Mouse (Mus musculus): ENCODE results near the gene Tapbp. TPM values are rescaled to one million over a fixed set of nuclear protein-coding genes. Genes with fewer than 3 reads are reported as not detected.
"Not testable (repeated sequence)": the region's sequence is repeated elsewhere in the genome, so short reads cannot be mapped to it uniquely, and the experiment has no call there.

Gene Tapbp
- 45.3 and 47.9 TPM in 2 replicates for polyA plus RNA-seq (2014; fragmentation: Nextera tagmentation; extraction: Ambion mirVana)

DNA sequence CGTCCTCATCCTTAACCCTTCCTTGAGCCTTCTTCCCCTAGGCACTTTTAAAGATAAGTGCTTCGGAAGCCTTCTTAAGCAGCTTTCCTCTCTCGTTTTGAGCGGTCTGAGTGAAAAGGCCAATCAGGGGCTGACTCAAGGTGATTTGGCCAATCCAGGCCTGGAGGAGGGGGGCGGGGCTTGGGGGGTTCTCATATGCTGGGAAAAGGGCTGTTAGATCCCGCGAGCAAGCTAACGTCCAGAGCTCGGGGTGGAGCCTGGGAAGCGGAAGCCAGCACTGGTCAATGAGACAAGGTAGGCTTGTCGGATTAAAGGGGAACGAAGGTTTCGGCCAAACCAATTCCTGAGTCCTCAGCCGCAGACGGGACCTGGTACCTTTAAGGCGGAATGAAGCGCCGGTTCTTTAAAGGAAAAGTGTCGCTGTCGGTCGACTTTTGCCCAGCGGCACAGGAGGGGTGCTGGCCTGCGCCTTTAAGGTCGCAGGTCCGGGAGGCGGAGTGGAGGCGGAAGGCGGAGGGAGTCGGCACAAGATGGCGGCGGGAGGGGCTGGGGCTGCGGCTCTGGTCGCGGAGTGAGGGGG, at the start of gene Tapbp, which contains the start of gene Zbtb22:
Gene Tapbp, plus strand, starts transcription at position 229 of the 580 bp plus-strand sequence.
Gene Zbtb22, plus strand, starts transcription at position 234 of the 580 bp plus-strand sequence.
- Histone ChIP-seq H3K27ac (ENCODE audit: low read length) (peak within 1 kb of the TSS; percentile 81), H3K4me2 (replicated peaks; ENCODE audit: low read depth, low read length) (peak within 1 kb of the TSS; percentile 42), H3K4me3 (ENCODE audit: low read depth, low read length) (peak within 1 kb of the TSS; percentile 48), H3K4me1 (ENCODE audit: control insufficient read depth, insufficient read depth, low read length) (peaks cover 18% of the 10 kb centered on the region), H3K36me3 (ENCODE audit: control insufficient read depth, insufficient read depth, low read length) (peaks cover 37% of the 10 kb centered on the region), H3K9me3 (ENCODE audit: control insufficient read depth, low read depth, low read length) (no peaks in the 10 kb centered on the region), H3K9ac (replicated peaks; ENCODE audit: low read depth, low read length) (peak within 1 kb of the TSS; percentile 11; the same call in 1 of the 2 replicates), H3K27me3 (ENCODE audit: control insufficient read depth, insufficient read depth, low read length) (no peaks in the 10 kb centered on the region)
- under 1% methylated on average over 34 of the region's 34 CpGs for WGBS
- peak; percentile 91 for ATAC-seq (ENCODE audit: insufficient number of reproducible peaks, insufficient read depth, low FRiP score, low read depth)

DNA sequence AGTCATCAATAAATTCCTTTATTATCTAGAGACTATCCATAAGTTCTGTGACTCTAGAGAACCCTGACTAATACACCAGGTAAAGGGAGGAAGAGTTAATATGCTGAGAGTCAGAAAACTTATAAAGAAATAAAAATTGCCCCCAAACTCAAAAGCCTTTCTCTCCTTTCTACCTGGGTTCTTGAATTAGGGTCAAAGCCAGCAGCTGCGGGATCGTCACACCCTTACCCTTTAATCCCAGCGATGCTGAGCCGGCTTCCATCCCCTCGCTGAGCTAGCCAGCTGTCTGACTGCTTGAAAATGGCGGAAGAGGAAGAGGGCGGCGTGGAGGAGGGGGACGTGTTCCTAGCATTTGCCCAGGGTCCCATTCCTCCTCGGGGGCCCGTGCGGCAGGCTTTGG, 42.2 kb upstream of the Tapbp start, which contains the start of gene Gm7029:
Gene Gm7029, plus strand, starts transcription at position 301 of the 400 bp plus-strand sequence.
- WGBS: 87% methylated on average over 4 of the region's 12 CpGs
- H3K9ac ChIP-seq (replicated peaks; ENCODE audit: low read depth, low read length); H3K4me3 ChIP-seq (ENCODE audit: low read depth, low read length); H3K27me3 ChIP-seq (ENCODE audit: control insufficient read depth, insufficient read depth, low read length); H3K36me3 ChIP-seq (ENCODE audit: control insufficient read depth, insufficient read depth, low read length); H3K4me2 ChIP-seq (replicated peaks; ENCODE audit: low read depth, low read length); H3K9me3 ChIP-seq (ENCODE audit: control insufficient read depth, low read depth, low read length); H3K27ac ChIP-seq (ENCODE audit: low read length); ATAC-seq (ENCODE audit: insufficient number of reproducible peaks, insufficient read depth, low FRiP score, low read depth); H3K4me1 ChIP-seq (ENCODE audit: control insufficient read depth, insufficient read depth, low read length): not testable (repeated sequence)

DNA sequence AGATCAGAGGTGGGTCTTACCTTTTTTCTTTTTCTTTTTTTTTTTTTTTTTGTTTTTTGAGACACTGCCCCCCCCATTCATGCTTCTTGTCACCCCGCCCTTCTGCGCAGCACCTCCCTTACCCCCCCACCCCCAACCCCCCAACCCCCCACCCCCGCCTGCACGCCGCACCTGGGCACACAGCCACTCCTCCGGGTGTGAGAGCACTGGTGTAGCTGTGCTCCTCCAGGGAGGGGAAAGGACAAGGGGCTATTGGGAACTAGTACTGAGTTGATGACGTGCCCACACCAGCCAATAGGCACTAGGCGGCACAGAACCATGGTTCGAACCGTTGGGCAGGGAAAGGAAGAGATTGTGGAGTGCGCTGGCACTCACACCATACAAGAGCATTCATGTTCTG, 41.3 kb upstream of the Tapbp start:
- Histone ChIP-seq H3K27me3 (ENCODE audit: control insufficient read depth, insufficient read depth, low read length) (no peaks in the 10 kb centered on the region), H3K4me3 (ENCODE audit: low read depth, low read length) (no peak overlapping the region), H3K4me2 (replicated peaks; ENCODE audit: low read depth, low read length) (no peak overlapping the region), H3K9me3 (ENCODE audit: control insufficient read depth, low read depth, low read length) (no peaks in the 10 kb centered on the region), H3K9ac (replicated peaks; ENCODE audit: low read depth, low read length) (no peak overlapping the region), H3K36me3 (ENCODE audit: control insufficient read depth, insufficient read depth, low read length) (peaks cover 8% of the 10 kb centered on the region; the same call in 1 of the 2 replicates), H3K4me1 (ENCODE audit: control insufficient read depth, insufficient read depth, low read length) (no peaks in the 10 kb centered on the region), H3K27ac (ENCODE audit: low read length) (no peak overlapping the region)
- 89% methylated on average over 11 of the region's 11 CpGs for WGBS
- ATAC-seq (ENCODE audit: insufficient number of reproducible peaks, insufficient read depth, low FRiP score, low read depth): no peak

DNA sequence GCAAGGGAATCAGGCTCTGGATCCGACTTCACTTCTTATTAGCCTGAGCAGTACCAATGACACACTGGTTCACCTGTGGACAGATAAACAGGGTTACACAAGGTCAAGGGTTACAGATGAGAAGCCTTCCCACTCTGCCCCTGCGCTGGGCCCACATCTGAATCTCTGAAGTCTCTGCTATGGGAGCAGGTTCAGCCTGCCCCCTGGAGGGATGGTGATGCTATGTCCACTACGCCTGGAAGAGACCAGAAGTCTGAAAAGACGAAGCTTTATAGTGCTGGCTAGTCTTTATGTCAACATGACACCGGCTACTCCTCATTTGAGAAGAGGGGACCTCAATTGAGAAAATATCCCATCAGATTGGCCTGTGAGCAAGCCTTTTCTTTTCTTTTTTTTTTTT, 39.9 kb upstream of the Tapbp start:
- H3K9ac ChIP-seq (replicated peaks; ENCODE audit: low read depth, low read length); H3K4me1 ChIP-seq (ENCODE audit: control insufficient read depth, insufficient read depth, low read length); H3K4me3 ChIP-seq (ENCODE audit: low read depth, low read length); H3K4me2 ChIP-seq (replicated peaks; ENCODE audit: low read depth, low read length); H3K27me3 ChIP-seq (ENCODE audit: control insufficient read depth, insufficient read depth, low read length); ATAC-seq (ENCODE audit: insufficient number of reproducible peaks, insufficient read depth, low FRiP score, low read depth); H3K27ac ChIP-seq (ENCODE audit: low read length); H3K9me3 ChIP-seq (ENCODE audit: control insufficient read depth, low read depth, low read length): not testable (repeated sequence)
- WGBS: 79% methylated on average over 5 of the region's 5 CpGs
- peaks cover 12% of the 10 kb centered on the region; the same call in 1 of the 2 replicates for H3K36me3 ChIP-seq (ENCODE audit: control insufficient read depth, insufficient read depth, low read length)

- H3K4me2 ChIP-seq (replicated peaks; ENCODE audit: low read depth, low read length); H3K27me3 ChIP-seq (ENCODE audit: control insufficient read depth, insufficient read depth, low read length); H3K9ac ChIP-seq (replicated peaks; ENCODE audit: low read depth, low read length); H3K4me1 ChIP-seq (ENCODE audit: control insufficient read depth, insufficient read depth, low read length); ATAC-seq (ENCODE audit: insufficient number of reproducible peaks, insufficient read depth, low FRiP score, low read depth); H3K4me3 ChIP-seq (ENCODE audit: low read depth, low read length); H3K9me3 ChIP-seq (ENCODE audit: control insufficient read depth, low read depth, low read length); H3K27ac ChIP-seq (ENCODE audit: low read length): not testable (repeated sequence)
- 96% methylated on average over 8 of the region's 11 CpGs for whole genome bisulfite sequencing
- peaks cover 23% of the 10 kb centered on the region for H3K36me3 ChIP-seq (ENCODE audit: control insufficient read depth, insufficient read depth, low read length)
Measured at GRCm38 (mm10) chr17:33884320-33884719, 31.4 kb upstream of the Tapbp start.

DNA sequence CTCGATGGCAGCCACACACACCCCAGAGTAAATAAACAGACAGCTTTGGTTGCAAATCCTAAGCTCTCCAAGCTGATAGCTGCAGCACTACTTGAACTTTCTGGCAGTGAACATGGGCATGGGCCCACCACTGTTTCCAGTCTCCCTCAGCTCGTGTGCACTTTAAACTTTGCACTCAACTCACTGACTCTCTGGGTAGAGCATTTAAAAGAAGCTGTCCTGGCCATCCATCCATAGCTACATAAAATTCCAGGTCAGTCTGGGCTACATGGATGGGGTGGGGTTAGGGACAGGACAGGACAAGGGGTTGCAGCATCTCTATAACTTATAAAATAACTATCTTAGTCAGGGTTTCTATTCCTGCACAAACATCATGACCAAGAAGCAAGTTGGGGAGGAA, 27.9 kb upstream of the Tapbp start:
- WGBS: 40% methylated on average over 2 of the region's 2 CpGs
- H3K4me2 ChIP-seq (replicated peaks; ENCODE audit: low read depth, low read length); H3K9me3 ChIP-seq (ENCODE audit: control insufficient read depth, low read depth, low read length); H3K9ac ChIP-seq (replicated peaks; ENCODE audit: low read depth, low read length); H3K4me3 ChIP-seq (ENCODE audit: low read depth, low read length); H3K27me3 ChIP-seq (ENCODE audit: control insufficient read depth, insufficient read depth, low read length); H3K4me1 ChIP-seq (ENCODE audit: control insufficient read depth, insufficient read depth, low read length); H3K27ac ChIP-seq (ENCODE audit: low read length); ATAC-seq (ENCODE audit: insufficient number of reproducible peaks, insufficient read depth, low FRiP score, low read depth): not testable (repeated sequence)
- H3K36me3 ChIP-seq (ENCODE audit: control insufficient read depth, insufficient read depth, low read length): peaks cover 11% of the 10 kb centered on the region

GRCm38 (mm10) chr17:33888230-33888629, 27.5 kb upstream of the Tapbp start:
- Histone ChIP-seq H3K36me3 (ENCODE audit: control insufficient read depth, insufficient read depth, low read length) (peaks cover 11% of the 10 kb centered on the region), H3K4me2 (replicated peaks; ENCODE audit: low read depth, low read length) (peak overlapping the region; percentile 50; the same call in 1 of the 2 replicates)
- not testable (repeated sequence) for H3K9ac ChIP-seq (replicated peaks; ENCODE audit: low read depth, low read length); H3K4me1 ChIP-seq (ENCODE audit: control insufficient read depth, insufficient read depth, low read length); H3K27ac ChIP-seq (ENCODE audit: low read length); H3K9me3 ChIP-seq (ENCODE audit: control insufficient read depth, low read depth, low read length); H3K4me3 ChIP-seq (ENCODE audit: low read depth, low read length); ATAC-seq (ENCODE audit: insufficient number of reproducible peaks, insufficient read depth, low FRiP score, low read depth); H3K27me3 ChIP-seq (ENCODE audit: control insufficient read depth, insufficient read depth, low read length)

GRCm38 (mm10) chr17:33889941-33890532, 25.7 kb upstream of the Tapbp start:
- Histone ChIP-seq H3K27ac (ENCODE audit: low read length) (peak overlapping the region; percentile 58; the same call in 1 of the 2 replicates), H3K4me3 (ENCODE audit: low read depth, low read length) (peak overlapping the region; percentile 60), H3K9ac (replicated peaks; ENCODE audit: low read depth, low read length) (peak overlapping the region; percentile 55), H3K4me2 (replicated peaks; ENCODE audit: low read depth, low read length) (peak overlapping the region; percentile 50)
- H3K4me1 ChIP-seq (ENCODE audit: control insufficient read depth, insufficient read depth, low read length); ATAC-seq (ENCODE audit: insufficient number of reproducible peaks, insufficient read depth, low FRiP score, low read depth); H3K9me3 ChIP-seq (ENCODE audit: control insufficient read depth, low read depth, low read length); H3K36me3 ChIP-seq (ENCODE audit: control insufficient read depth, insufficient read depth, low read length); H3K27me3 ChIP-seq (ENCODE audit: control insufficient read depth, insufficient read depth, low read length): not testable (repeated sequence)
- WGBS: under 1% methylated on average over 38 of the region's 44 CpGs
